Mouse (Mus musculus): Measurements from ENCODE around the gene 2300009A05Rik. TPM values are rescaled to one million over a fixed set of nuclear protein-coding genes. Genes with fewer than 3 reads are reported as not detected.

The 2300009A05Rik gene
- polyA plus RNA-seq, 1 experiment, result 36.0 TPM

- H3K4me3 ChIP-seq (replicated peaks; ENCODE audit: extremely low read depth, low read depth, low read length), result no peak overlapping the region
- no peak for DNase-seq
- whole genome bisulfite sequencing, result 93% methylated on average over 4 of the region's 4 CpGs
- TF ChIP-seq POLR2A (IDR thresholded peaks at IDR 0.05; ENCODE audit: borderline replicate concordance, extremely low read depth, low read depth, low read length) (no peak), CTCF (IDR thresholded peaks at IDR 0.05; ENCODE audit: insufficient read depth, low read length) (no peak)
- H3K4me1 ChIP-seq (ENCODE audit: control insufficient read depth, insufficient read depth, low read length), result peaks cover 3% of the 10 kb centered on the region; the same call in 1 of the 2 replicates
Measured at GRCm38 (mm10) chr9:63382761-63383160, 16.3 kb downstream of the 2300009A05Rik start.

- TF ChIP-seq CTCF (IDR thresholded peaks at IDR 0.05; ENCODE audit: insufficient read depth, low read length) (no peak), POLR2A (IDR thresholded peaks at IDR 0.05; ENCODE audit: borderline replicate concordance, extremely low read depth, low read depth, low read length) (no peak)
- no peak for DNase-seq
- H3K4me3 ChIP-seq (replicated peaks; ENCODE audit: extremely low read depth, low read depth, low read length), result no peak overlapping the region
- H3K4me1 ChIP-seq (ENCODE audit: control insufficient read depth, insufficient read depth, low read length), result peaks cover 3% of the 10 kb centered on the region; the same call in 1 of the 2 replicates
- WGBS, result 84% methylated on average over 3 of the region's 3 CpGs
Measured at GRCm38 (mm10) chr9:63380326-63380725, 18.7 kb downstream of the 2300009A05Rik start.

DNA sequence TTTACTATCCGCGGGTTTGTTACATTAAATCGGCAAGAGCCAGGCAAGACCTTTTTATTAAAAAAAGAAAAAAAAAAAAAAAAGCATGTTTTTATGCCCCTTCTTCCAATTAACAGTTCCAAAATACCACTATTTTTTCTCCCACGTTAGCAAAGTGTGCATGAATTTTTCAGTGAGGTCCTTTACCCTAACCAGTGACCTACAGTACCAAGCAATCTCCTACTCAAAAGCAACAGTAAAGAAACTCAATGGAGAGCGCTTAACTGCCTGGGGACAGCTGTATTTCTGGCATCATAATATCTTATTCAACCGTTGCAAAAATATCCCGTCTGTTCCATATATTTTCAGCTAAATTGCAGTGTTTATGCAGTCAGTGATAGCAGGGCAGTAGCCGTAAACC, 20.9 kb downstream of the 2300009A05Rik start:
- Histone ChIP-seq H3K4me1 (ENCODE audit: control insufficient read depth, insufficient read depth, low read length) (peaks cover 3% of the 10 kb centered on the region; the same call in 1 of the 2 replicates), H3K4me3 (replicated peaks; ENCODE audit: extremely low read depth, low read depth, low read length) (peak overlapping the region; percentile 94)
- no peak for DNase-seq
- WGBS, result 15% methylated on average over 8 of the region's 8 CpGs
- TF ChIP-seq CTCF (IDR thresholded peaks at IDR 0.05; ENCODE audit: insufficient read depth, low read length) (no peak), POLR2A (IDR thresholded peaks at IDR 0.05; ENCODE audit: borderline replicate concordance, extremely low read depth, low read depth, low read length) (no peak)

GRCm38 (mm10) chr9:63377270-63378142, 21.5 kb downstream of the 2300009A05Rik start, which contains the start of gene Map2k5:
TSS of gene Map2k5 (minus strand) at chr9:63377902.
- DNase-seq, result peak; percentile 90
- no peak for TF ChIP-seq CTCF (IDR thresholded peaks at IDR 0.05; ENCODE audit: insufficient read depth, low read length)
- TF ChIP-seq POLR2A (IDR thresholded peaks at IDR 0.05; ENCODE audit: borderline replicate concordance, extremely low read depth, low read depth, low read length), result peak; percentile 30; the same call in 1 of the 2 replicates
- Histone ChIP-seq H3K4me3 (replicated peaks; ENCODE audit: extremely low read depth, low read depth, low read length) (peak within 1 kb of the TSS; percentile 94), H3K4me1 (ENCODE audit: control insufficient read depth, insufficient read depth, low read length) (peaks cover 3% of the 10 kb centered on the region; the same call in 1 of the 2 replicates)
- under 1% methylated on average over 58 of the region's 58 CpGs for WGBS

GRCm38 (mm10) chr9:63373315-63373714, 25.7 kb downstream of the 2300009A05Rik start:
- DNase-seq, result no peak
- H3K4me1 ChIP-seq (ENCODE audit: control insufficient read depth, insufficient read depth, low read length), result peaks cover 1% of the 10 kb centered on the region; the same call in 1 of the 2 replicates
- no peak overlapping the region for H3K4me3 ChIP-seq (replicated peaks; ENCODE audit: extremely low read depth, low read depth, low read length)
- no peak for TF ChIP-seq CTCF (IDR thresholded peaks at IDR 0.05; ENCODE audit: insufficient read depth, low read length)
- TF ChIP-seq POLR2A (IDR thresholded peaks at IDR 0.05; ENCODE audit: borderline replicate concordance, extremely low read depth, low read depth, low read length), result no peak
- 65% methylated on average over 2 of the region's 2 CpGs for WGBS

DNA sequence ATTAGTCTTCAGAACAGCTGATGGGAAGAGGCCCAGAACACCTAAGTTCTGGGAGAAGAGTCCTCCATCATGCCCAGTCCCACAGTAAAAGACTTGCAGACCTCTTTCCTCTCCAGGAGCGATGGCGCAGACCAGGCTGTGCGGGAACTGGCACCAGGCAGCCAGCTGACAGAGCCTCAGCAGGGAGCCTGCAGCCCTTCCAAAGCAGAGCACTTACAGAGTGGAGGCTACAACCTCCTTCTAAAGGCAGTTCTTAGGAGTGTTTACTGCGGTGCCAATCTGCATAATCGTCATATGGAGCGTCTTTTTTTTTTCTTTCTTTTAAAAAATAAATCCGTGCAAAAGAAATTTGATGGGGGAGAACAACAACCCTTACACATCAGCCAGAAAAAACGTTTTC, 26.5 kb downstream of the 2300009A05Rik start:
- Histone ChIP-seq H3K4me1 (ENCODE audit: control insufficient read depth, insufficient read depth, low read length) (no peaks in the 10 kb centered on the region), H3K4me3 (replicated peaks; ENCODE audit: extremely low read depth, low read depth, low read length) (no peak overlapping the region)
- WGBS, result 83% methylated on average over 8 of the region's 8 CpGs
- DNase-seq, result no peak
- TF ChIP-seq CTCF (IDR thresholded peaks at IDR 0.05; ENCODE audit: insufficient read depth, low read length) (no peak), POLR2A (IDR thresholded peaks at IDR 0.05; ENCODE audit: borderline replicate concordance, extremely low read depth, low read depth, low read length) (no peak)

- H3K4me1 ChIP-seq (ENCODE audit: control insufficient read depth, insufficient read depth, low read length), result no peaks in the 10 kb centered on the region
- H3K4me3 ChIP-seq (replicated peaks; ENCODE audit: extremely low read depth, low read depth, low read length), result no peak overlapping the region
- TF ChIP-seq POLR2A (IDR thresholded peaks at IDR 0.05; ENCODE audit: borderline replicate concordance, extremely low read depth, low read depth, low read length), result no peak
- TF ChIP-seq CTCF (IDR thresholded peaks at IDR 0.05; ENCODE audit: insufficient read depth, low read length), result no peak
- DNase-seq, result no peak
- WGBS, result 59% methylated on average over 3 of the region's 3 CpGs
Measured at GRCm38 (mm10) chr9:63360410-63360809, 38.6 kb downstream of the 2300009A05Rik start.

GRCm38 (mm10) chr9:63359016-63359415, 40.0 kb downstream of the 2300009A05Rik start:
- no peak overlapping the region for H3K4me3 ChIP-seq (replicated peaks; ENCODE audit: extremely low read depth, low read depth, low read length)
- H3K4me1 ChIP-seq (ENCODE audit: control insufficient read depth, insufficient read depth, low read length), result no peaks in the 10 kb centered on the region
- 83% methylated on average over 5 of the region's 5 CpGs for WGBS
- TF ChIP-seq POLR2A (IDR thresholded peaks at IDR 0.05; ENCODE audit: borderline replicate concordance, extremely low read depth, low read depth, low read length) (no peak), CTCF (IDR thresholded peaks at IDR 0.05; ENCODE audit: insufficient read depth, low read length) (no peak)
- no peak for DNase-seq

- Histone ChIP-seq H3K4me3 (replicated peaks; ENCODE audit: extremely low read depth, low read depth, low read length) (no peak overlapping the region), H3K4me1 (ENCODE audit: control insufficient read depth, insufficient read depth, low read length) (no peaks in the 10 kb centered on the region)
- DNase-seq, result no peak
- 61% methylated on average over 4 of the region's 4 CpGs for WGBS
- TF ChIP-seq POLR2A (IDR thresholded peaks at IDR 0.05; ENCODE audit: borderline replicate concordance, extremely low read depth, low read depth, low read length) (no peak), CTCF (IDR thresholded peaks at IDR 0.05; ENCODE audit: insufficient read depth, low read length) (no peak)
Measured at GRCm38 (mm10) chr9:63356721-63357120, 42.3 kb downstream of the 2300009A05Rik start.
